Mouse (Mus musculus) cerebellum, adult 2 months (tissue): Measurements from ENCODE around the gene Crim1.

ENCODE experiments used
- CTCF ChIP-seq: fragments of 200-500 bp; IDR thresholded peaks from 2 replicates; pipeline ENCODE4 v1.5.1; 2011; ENCODE audit warnings: low read depth, mild to moderate bottlenecking, control low read depth, low read length, moderate library complexity, borderline replicate concordance; ENCODE audit not compliant: insufficient read depth
- POLR2A ChIP-seq: fragments of 200-500 bp; IDR thresholded peaks from 2 replicates; pipeline ENCODE4 v1.6.1; 2011; ENCODE audit warnings: low read length, control low read depth, borderline replicate concordance; ENCODE audit not compliant: insufficient read depth

- TF ChIP-seq CTCF (no peak), POLR2A (no peak)
Measured at GRCm38 (mm10) chr17:78292827-78293488, 92.9 kb downstream of the Crim1 start.
